Comparison of ENCODE assay signal across 12 mouse cellular contexts in genomic region chr19:6303831-6304230, GRCm38 (mm10). TPM values are rescaled to one million over a fixed set of nuclear protein-coding genes. Genes with fewer than 3 reads are reported as not detected.
DNase-seq lines count a peak whose midpoint lies in the region; ATAC-seq and TF ChIP-seq lines count a peak whose summit lies in the region.
"Had no signal": no experiment of that assay in that cellular context is flagged by ENCODE, and none has a peak within 500 bp of the region (broad histone marks: within the 10 kb centered on the region; RNA-seq: fewer than 3 reads in every experiment).

No protein-coding gene starts in this region.

- peaks cover 27% of the 10 kb centered on the region for H3K36me3 ChIP-seq in heart, embryonic 10.5 days
- H3K36me3 ChIP-seq in myocyte (ENCODE audit: control insufficient read depth, insufficient read depth) = peaks cover 10% of the 10 kb centered on the region
- no peaks in the 10 kb centered on the region for H3K36me3 ChIP-seq in forebrain, embryonic 11.5 days (ENCODE audit: control insufficient read depth, insufficient read depth, low read length)

- intact Hi-C loops in left cerebral cortex, adult 2 months (cut with DNase I) = no loop called here

- H3K4me3 ChIP-seq in heart, embryonic 10.5 days = no peak overlapping the region
- no peak overlapping the region for H3K4me3 ChIP-seq in left cerebral cortex, adult 2 months
- no peak overlapping the region for H3K4me3 ChIP-seq in myocyte
- no peak overlapping the region for H3K4me3 ChIP-seq in forebrain, embryonic 11.5 days (ENCODE audit: low read depth, low read length)
- H3K4me3 ChIP-seq: forebrain, embryonic 12.5 days had no signal

- H3ac ChIP-seq in myocyte (ENCODE audit: control insufficient read depth, insufficient read length) = no peak overlapping the region

- H3K4me2 ChIP-seq in myocyte (ENCODE audit: low read depth) = no peak overlapping the region
- H3K4me2 ChIP-seq in forebrain, embryonic 11.5 days (ENCODE audit: low read depth, low read length, severe bottlenecking) = no peak overlapping the region
- H3K4me2 ChIP-seq: forebrain, embryonic 12.5 days had no signal

- peaks cover 65% of the 10 kb centered on the region for H3K4me1 ChIP-seq in heart, embryonic 10.5 days
- peaks cover 3% of the 10 kb centered on the region; the same call in 1 of the 2 replicates for H3K4me1 ChIP-seq in forebrain, embryonic 11.5 days (replicated peaks; ENCODE audit: control insufficient read depth, insufficient read depth, low read length)

- no peaks in the 10 kb centered on the region for H3K9me3 ChIP-seq in heart, embryonic 10.5 days
- H3K9me3 ChIP-seq in forebrain, embryonic 11.5 days (ENCODE audit: control insufficient read depth, low read length) = no peaks in the 10 kb centered on the region
- H3K9me3 ChIP-seq: forebrain, embryonic 12.5 days had no signal

- no peak for TF ChIP-seq CTCF in left cerebral cortex, adult 2 months (IDR thresholded peaks at IDR 0.05)

- no peaks in the 10 kb centered on the region for H3K79me2 ChIP-seq in myocyte (ENCODE audit: control insufficient read depth, insufficient read depth)

- TF ChIP-seq POLR2A in myocyte (IDR thresholded peaks at IDR 0.05; ENCODE audit: insufficient read length, low read depth) = no peak

- no peak for DNase-seq in heart, embryonic 10.5 days (ENCODE audit: low spot score)
- DNase-seq in heart, adult 11 months = no peak
- DNase-seq in left cerebral cortex, adult 2 months (ENCODE audit: extremely low spot score in 1 of 2, low spot score in 2 of 2) = no peak
- DNase-seq in left cerebral cortex, adult 18-20 months (ENCODE audit: low spot score in 2 of 2) = no peak
- DNase-seq in cerebellum, postnatal 25 days = peak; percentile 63 to 73
- DNase-seq in forebrain, embryonic 11.5 days (ENCODE audit: low spot score) = no peak
- no peak for DNase-seq in embryo, embryonic 10.5 days (ENCODE audit: low spot score)
- DNase-seq: gastrocnemius, postnatal 14 days; thymus, postnatal 25 days had no signal

- peak overlapping the region; percentile 62 for H3K27ac ChIP-seq in heart, embryonic 10.5 days
- peak overlapping the region; percentile 12; the same call in 1 of the 2 replicates for H3K27ac ChIP-seq in left cerebral cortex, adult 2 months
- H3K27ac ChIP-seq in forebrain, embryonic 11.5 days (ENCODE audit: low read depth, low read length) = no peak overlapping the region
- H3K27ac ChIP-seq: forebrain, embryonic 12.5 days had no signal

- H3K27me3 ChIP-seq in heart, embryonic 10.5 days (ENCODE audit: insufficient read depth, poor library complexity, severe bottlenecking) = peaks cover 9% of the 10 kb centered on the region; the same call in 1 of the 2 replicates
- no peaks in the 10 kb centered on the region for H3K27me3 ChIP-seq in myocyte (ENCODE audit: control insufficient read depth, insufficient read depth, insufficient read length)
- H3K27me3 ChIP-seq in forebrain, embryonic 11.5 days (ENCODE audit: control insufficient read depth, insufficient read depth, low read length) = no peaks in the 10 kb centered on the region
- H3K27me3 ChIP-seq: forebrain, embryonic 12.5 days had no signal

- 55% methylated on average over 6 of the region's 6 CpGs for WGBS in heart, embryonic 10.5 days
- 80% methylated on average over 6 of the region's 6 CpGs for WGBS in forebrain, embryonic 11.5 days

- no peak overlapping the region for H3K9ac ChIP-seq in forebrain, embryonic 11.5 days (ENCODE audit: low read length)
- H3K9ac ChIP-seq: forebrain, embryonic 12.5 days had no signal

- no peak for ATAC-seq in forebrain, embryonic 11.5 days (replicated peaks; ENCODE audit: low FRiP score)
- ATAC-seq: inflammation-experienced regulatory T-cells, adult 6 months had no signal

TF ChIP-seq in myocyte, 11 proteins besides CTCF, POLR2A, EP300 and RAD21:
- TF ChIP-seq REST (IDR thresholded peaks at IDR 0.05; ENCODE audit: insufficient read depth, insufficient read length) (no peak), POLR2AphosphoS2 (IDR thresholded peaks at IDR 0.05; ENCODE audit: insufficient read length, low read depth) (peak; percentile 20)

RNA-seq across cellular contexts. Expression of gene Cdc42bpg, which starts 2.4 kb away (rescaled TPM):
- polyA plus RNA-seq in heart, embryonic 10.5 days (2016; fragmentation: Nextera tagmentation; extraction: Ambion mirVana) = 0.33 and 0.38 TPM in 2 replicates
- total RNA-seq in left cerebral cortex, adult 2 months (2021) = 1 to 10 TPM; 3.4 to 4.1 TPM
- 1 to 10 TPM; 4.2 to 4.8 TPM for total RNA-seq in left cerebral cortex, adult 18-20 months (2021)
- polyA plus RNA-seq in myocyte (2012; fragmentation: generic; extraction: Trizol) = 10.0 TPM
- polyA plus RNA-seq in forebrain, embryonic 11.5 days (2014; fragmentation: Nextera tagmentation; extraction: Ambion mirVana) = 0.55 TPM in 2 replicates

RNA-seq across cellular contexts. Expression of gene Ehd1, which starts 27.3 kb away (rescaled TPM):
- 89.6 and 101 TPM in 2 replicates for polyA plus RNA-seq in heart, embryonic 10.5 days (2016; fragmentation: Nextera tagmentation; extraction: Ambion mirVana)
- total RNA-seq in left cerebral cortex, adult 2 months (2021) = 10 to 100 TPM; 36.4 to 43.5 TPM
- 10 to 100 TPM; 36.8 to 39.0 TPM for total RNA-seq in left cerebral cortex, adult 18-20 months (2021)
- polyA plus RNA-seq in myocyte (2012; fragmentation: generic; extraction: Trizol) = 433 TPM
- 72.6 and 74.2 TPM in 2 replicates for polyA plus RNA-seq in forebrain, embryonic 11.5 days (2014; fragmentation: Nextera tagmentation; extraction: Ambion mirVana)

RNA-seq across cellular contexts. Expression of gene Men1, which starts 30.9 kb away (rescaled TPM):
- 67.2 and 80.8 TPM in 2 replicates for polyA plus RNA-seq in heart, embryonic 10.5 days (2016; fragmentation: Nextera tagmentation; extraction: Ambion mirVana)
- total RNA-seq in left cerebral cortex, adult 2 months (2021) = 10 to 100 TPM; 64.7 to 72.5 TPM
- 10 to 100 TPM; 62.4 to 74.5 TPM for total RNA-seq in left cerebral cortex, adult 18-20 months (2021)
- 37.2 TPM for polyA plus RNA-seq in myocyte (2012; fragmentation: generic; extraction: Trizol)
- polyA plus RNA-seq in forebrain, embryonic 11.5 days (2014; fragmentation: Nextera tagmentation; extraction: Ambion mirVana) = 83.5 and 97.8 TPM in 2 replicates

RNA-seq across cellular contexts. Expression of gene Map4k2, which starts 37.1 kb away (rescaled TPM):
- 12.5 and 15.0 TPM in 2 replicates for polyA plus RNA-seq in heart, embryonic 10.5 days (2016; fragmentation: Nextera tagmentation; extraction: Ambion mirVana)
- 100 to 1,000 TPM in 1 of 2 experiments, 10 to 100 TPM in 1; 94.9 to 108 TPM for total RNA-seq in left cerebral cortex, adult 2 months (2021)
- 100 to 1,000 TPM in 1 of 2 experiments, 10 to 100 TPM in 1; 92.9 to 100 TPM for total RNA-seq in left cerebral cortex, adult 18-20 months (2021)
- polyA plus RNA-seq in myocyte (2012; fragmentation: generic; extraction: Trizol) = 10.0 TPM
- polyA plus RNA-seq in forebrain, embryonic 11.5 days (2014; fragmentation: Nextera tagmentation; extraction: Ambion mirVana) = 11.8 and 13.7 TPM in 2 replicates

RNA-seq across cellular contexts. Expression of gene Sf1, which starts 59.7 kb away (rescaled TPM):
- polyA plus RNA-seq in heart, embryonic 10.5 days (2016; fragmentation: Nextera tagmentation; extraction: Ambion mirVana) = 129 and 146 TPM in 2 replicates
- 100 to 1,000 TPM; 208 to 212 TPM for total RNA-seq in left cerebral cortex, adult 2 months (2021)
- total RNA-seq in left cerebral cortex, adult 18-20 months (2021) = 100 to 1,000 TPM; 188 to 211 TPM
- 131 TPM for polyA plus RNA-seq in myocyte (2012; fragmentation: generic; extraction: Trizol)
- polyA plus RNA-seq in forebrain, embryonic 11.5 days (2014; fragmentation: Nextera tagmentation; extraction: Ambion mirVana) = 275 and 283 TPM in 2 replicates

Comparison
In these comparisons a context has a peak if more than half of its experiments do, and no peak if none do; other contexts are left out.
1. DNase-seq: peak in cerebellum, postnatal 25 days (2 of 2); none in heart, embryonic 10.5 days (single experiment), heart, adult 11 months (single experiment), left cerebral cortex, adult 2 months (0 of 2), left cerebral cortex, adult 18-20 months (0 of 2), forebrain, embryonic 11.5 days (single experiment) and embryo, embryonic 10.5 days (single experiment).